Mouse (Mus musculus): Measurements from ENCODE around the gene Unc13d. TPM values are rescaled to one million over a fixed set of nuclear protein-coding genes. Genes with fewer than 3 reads are reported as not detected.
"Not testable (repeated sequence)": the region's sequence is repeated elsewhere in the genome, so short reads cannot be mapped to it uniquely, and the experiment has no call there.

Gene Unc13d
- polyA plus RNA-seq, 1 experiment from 2014 or later, result 14.9 TPM

- 85% methylated on average over 5 of the region's 5 CpGs for WGBS
- no peak overlapping the region for H3K4me3 ChIP-seq (ENCODE audit: low read depth, low read length)
- no peak for ATAC-seq
Observed at GRCm38 (mm10) chr11:116096213-116097108, 18.7 kb upstream of the Unc13d start.

GRCm38 (mm10) chr11:116095573-116095972 lies 17.8 kb upstream of the Unc13d start:
- Histone ChIP-seq H3K4me2 (replicated peaks; ENCODE audit: low read depth, low read length) (no peak overlapping the region), H3K27me3 (replicated peaks; ENCODE audit: insufficient read depth, low read length) (no peaks in the 10 kb centered on the region), H3K4me1 (ENCODE audit: insufficient read depth, low read depth, low read length) (no peaks in the 10 kb centered on the region; the same call in 1 of the 2 replicates), H3K27ac (ENCODE audit: low read length) (peak overlapping the region; percentile 15; the same call in 1 of the 2 replicates), H3K9ac (replicated peaks; ENCODE audit: low read depth) (no peak overlapping the region), H3K4me3 (ENCODE audit: low read depth, low read length) (no peak overlapping the region), H3K36me3 (ENCODE audit: insufficient read depth, low read length) (no peaks in the 10 kb centered on the region), H3K9me3 (ENCODE audit: low read length) (no peaks in the 10 kb centered on the region)
- peak; percentile 54 for ATAC-seq
- 50% methylated on average over 3 of the region's 3 CpGs for whole genome bisulfite sequencing
- DNase-seq (ENCODE audit: low spot score), result peak; percentile 87
- peak; percentile 57 for TF ChIP-seq EP300 (IDR thresholded peaks at IDR 0.05)
- no peak for TF ChIP-seq CTCF (IDR thresholded peaks at IDR 0.05)

More at GRCm38 (mm10) chr11:116096213-116097108, 18.7 kb upstream of the Unc13d start:
- H3K27ac ChIP-seq (ENCODE audit: low read length), result no peak overlapping the region
- H3K4me1 ChIP-seq (ENCODE audit: insufficient read depth, low read depth, low read length), result no peaks in the 10 kb centered on the region; the same call in 1 of the 2 replicates
- H3K9me3 ChIP-seq (ENCODE audit: low read length), result no peaks in the 10 kb centered on the region
- TF ChIP-seq CTCF (IDR thresholded peaks at IDR 0.05) (peak; percentile 66), EP300 (IDR thresholded peaks at IDR 0.05) (no peak)
- H3K4me2 ChIP-seq (replicated peaks; ENCODE audit: low read depth, low read length), result no peak overlapping the region
- no peaks in the 10 kb centered on the region for H3K27me3 ChIP-seq (replicated peaks; ENCODE audit: insufficient read depth, low read length)
- H3K9ac ChIP-seq (replicated peaks; ENCODE audit: low read depth), result no peak overlapping the region
- no peak for DNase-seq (ENCODE audit: low spot score)
- no peaks in the 10 kb centered on the region for H3K36me3 ChIP-seq (ENCODE audit: insufficient read depth, low read length)

GRCm38 (mm10) chr11:116093771-116094565 lies 16.2 kb upstream of the Unc13d start:
- no peak overlapping the region for H3K4me3 ChIP-seq (ENCODE audit: low read depth, low read length)
- DNase-seq (ENCODE audit: low spot score), result no peak
- H3K9ac ChIP-seq (replicated peaks; ENCODE audit: low read depth), result no peak overlapping the region
- TF ChIP-seq CTCF (IDR thresholded peaks at IDR 0.05), result no peak
- TF ChIP-seq EP300 (IDR thresholded peaks at IDR 0.05), result no peak
- ATAC-seq, result no peak
- 27% methylated on average over 16 of the region's 16 CpGs for WGBS
- H3K9me3 ChIP-seq (ENCODE audit: low read length), result no peaks in the 10 kb centered on the region
- H3K4me2 ChIP-seq (replicated peaks; ENCODE audit: low read depth, low read length), result no peak overlapping the region
- H3K4me1 ChIP-seq (ENCODE audit: insufficient read depth, low read depth, low read length), result no peaks in the 10 kb centered on the region
- no peaks in the 10 kb centered on the region for H3K27me3 ChIP-seq (replicated peaks; ENCODE audit: insufficient read depth, low read length)
- H3K27ac ChIP-seq (ENCODE audit: low read length), result peak overlapping the region; percentile 38
- H3K36me3 ChIP-seq (ENCODE audit: insufficient read depth, low read length), result no peaks in the 10 kb centered on the region

- 87% methylated on average over 6 of the region's 6 CpGs for whole genome bisulfite sequencing
Observed at GRCm38 (mm10) chr11:116092959-116093358, 15.2 kb upstream of the Unc13d start.

GRCm38 (mm10) chr11:116091591-116091990 lies 13.8 kb upstream of the Unc13d start:
- Histone ChIP-seq H3K4me2 (replicated peaks; ENCODE audit: low read depth, low read length) (no peak overlapping the region), H3K36me3 (ENCODE audit: insufficient read depth, low read length) (no peaks in the 10 kb centered on the region), H3K9ac (replicated peaks; ENCODE audit: low read depth) (no peak overlapping the region), H3K4me3 (ENCODE audit: low read depth, low read length) (no peak overlapping the region), H3K9me3 (ENCODE audit: low read length) (no peaks in the 10 kb centered on the region), H3K4me1 (ENCODE audit: insufficient read depth, low read depth, low read length) (no peaks in the 10 kb centered on the region), H3K27me3 (replicated peaks; ENCODE audit: insufficient read depth, low read length) (no peaks in the 10 kb centered on the region), H3K27ac (ENCODE audit: low read length) (no peak overlapping the region)
- DNase-seq (ENCODE audit: low spot score), result no peak
- 89% methylated on average over 6 of the region's 6 CpGs for WGBS
- no peak for TF ChIP-seq EP300 (IDR thresholded peaks at IDR 0.05)
- no peak for TF ChIP-seq CTCF (IDR thresholded peaks at IDR 0.05)
- no peak for ATAC-seq

More at GRCm38 (mm10) chr11:116092959-116093358, 15.2 kb upstream of the Unc13d start:
- not testable (repeated sequence) for DNase-seq (ENCODE audit: low spot score); H3K9ac ChIP-seq (replicated peaks; ENCODE audit: low read depth); ATAC-seq; H3K27ac ChIP-seq (ENCODE audit: low read length); H3K36me3 ChIP-seq (ENCODE audit: insufficient read depth, low read length); H3K4me1 ChIP-seq (ENCODE audit: insufficient read depth, low read depth, low read length); H3K4me2 ChIP-seq (replicated peaks; ENCODE audit: low read depth, low read length); H3K4me3 ChIP-seq (ENCODE audit: low read depth, low read length); H3K27me3 ChIP-seq (replicated peaks; ENCODE audit: insufficient read depth, low read length); H3K9me3 ChIP-seq (ENCODE audit: low read length)
- 0 out of 2 replicates have a peak, but pooled peaks have one; percentile 3 for TF ChIP-seq CTCF (IDR thresholded peaks at IDR 0.05)

- H3K27ac ChIP-seq (ENCODE audit: low read length), result no peak overlapping the region
- H3K9ac ChIP-seq (replicated peaks; ENCODE audit: low read depth), result no peak overlapping the region
- no peaks in the 10 kb centered on the region for H3K27me3 ChIP-seq (replicated peaks; ENCODE audit: insufficient read depth, low read length)
- no peak for TF ChIP-seq EP300 (IDR thresholded peaks at IDR 0.05)
- no peak for TF ChIP-seq CTCF (IDR thresholded peaks at IDR 0.05)
- no peak overlapping the region for H3K4me3 ChIP-seq (ENCODE audit: low read depth, low read length)
- ATAC-seq (no peak), DNase-seq (ENCODE audit: low spot score) (no peak)
- no peak overlapping the region for H3K4me2 ChIP-seq (replicated peaks; ENCODE audit: low read depth, low read length)
- H3K4me1 ChIP-seq (ENCODE audit: insufficient read depth, low read depth, low read length), result peaks cover 10% of the 10 kb centered on the region; the same call in 1 of the 2 replicates
- WGBS, result 85% methylated on average over 6 of the region's 6 CpGs
- no peaks in the 10 kb centered on the region for H3K9me3 ChIP-seq (ENCODE audit: low read length)
- H3K36me3 ChIP-seq (ENCODE audit: insufficient read depth, low read length), result no peaks in the 10 kb centered on the region
Observed at GRCm38 (mm10) chr11:116089545-116089944, 11.8 kb upstream of the Unc13d start.
